Mouse (Mus musculus) bone marrow macrophage, adult 2 months (primary cell): ENCODE data around the gene Tmprss4.

ENCODE experiments used
- CTCF ChIP-seq: IDR thresholded peaks from 2 replicates; pipeline ENCODE4 v1.5.1; 2012; ENCODE audit warnings: low read depth, mild to moderate bottlenecking, low read length, moderate library complexity
- POLR2A ChIP-seq: IDR thresholded peaks from 2 replicates; pipeline ENCODE4 v1.6.1; 2012; ENCODE audit warnings: mild to moderate bottlenecking, low read depth, low read length, borderline replicate concordance

DNA sequence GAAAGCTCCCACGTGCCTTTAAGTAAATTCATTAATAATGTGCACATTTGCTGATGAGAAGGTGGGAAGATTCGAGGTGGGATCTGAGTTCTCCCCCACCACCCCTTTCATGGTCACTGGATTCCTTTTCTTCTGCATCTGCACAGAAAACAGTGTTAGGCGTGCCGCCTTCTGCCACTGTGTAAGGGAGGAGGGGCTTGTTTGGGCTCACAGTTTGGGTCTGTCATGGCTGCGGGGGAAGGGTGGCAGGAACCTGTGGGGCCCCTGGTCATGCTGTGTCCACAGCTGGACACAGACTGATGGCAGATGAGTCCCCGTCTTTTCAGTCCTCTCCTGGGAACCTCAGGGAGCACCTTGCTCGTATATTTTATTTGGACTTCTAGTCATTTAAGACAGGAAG, 32.9 kb upstream of the Tmprss4 start:
- TF ChIP-seq CTCF, result no peak
- TF ChIP-seq POLR2A, result no peak
